Mouse (Mus musculus): ENCODE measurements around the gene Dido1. TPM values are rescaled to one million over a fixed set of nuclear protein-coding genes. Genes with fewer than 3 reads are reported as not detected.

The Dido1 gene
- total RNA-seq, 2 experiments from 2014 or later: 60.8 to 63.3 TPM

GRCm38 (mm10) chr2:180689841-180690240 is 20.0 kb downstream of the Dido1 start:
- DNase-seq (ENCODE audit: low spot score in 2 of 2): no peak

- DNase-seq (ENCODE audit: low spot score in 2 of 2): no peak
These were observed 25.8 kb downstream of the Dido1 start for GRCm38 (mm10) chr2:180684031-180684430.

- no peak for DNase-seq (ENCODE audit: low spot score in 2 of 2)
These were observed 26.3 kb downstream of the Dido1 start for GRCm38 (mm10) chr2:180683524-180683923.

GRCm38 (mm10) chr2:180681225-180681624 is 28.6 kb downstream of the Dido1 start:
- no peak for DNase-seq (ENCODE audit: low spot score in 2 of 2)

- DNase-seq (ENCODE audit: low spot score in 2 of 2): peak in 1 of 2 experiments; percentile 32
These were observed 31.1 kb downstream of the Dido1 start for GRCm38 (mm10) chr2:180678609-180679140.

GRCm38 (mm10) chr2:180676706-180677105 is 33.1 kb downstream of the Dido1 start:
- DNase-seq (ENCODE audit: low spot score in 2 of 2): no peak

GRCm38 (mm10) chr2:180662008-180662407 is 47.8 kb downstream of the Dido1 start:
- no peak for DNase-seq (ENCODE audit: low spot score in 2 of 2)

GRCm38 (mm10) chr2:180660521-180660920 is 49.3 kb downstream of the Dido1 start:
- DNase-seq (ENCODE audit: low spot score in 2 of 2): no peak

GRCm38 (mm10) chr2:180659353-180660150 is 50.2 kb downstream of the Dido1 start:
- DNase-seq (ENCODE audit: low spot score in 2 of 2): no peak

- no peak for DNase-seq (ENCODE audit: low spot score in 2 of 2)
These were observed 51.4 kb downstream of the Dido1 start for GRCm38 (mm10) chr2:180658381-180658780.

- DNase-seq (ENCODE audit: low spot score in 2 of 2): peak in 1 of 2 experiments; percentile 52
These were observed 52.3 kb downstream of the Dido1 start for GRCm38 (mm10) chr2:180657394-180658013.

GRCm38 (mm10) chr2:180655150-180655549 is 54.6 kb downstream of the Dido1 start:
- DNase-seq (ENCODE audit: low spot score in 2 of 2): no peak

- no peak for DNase-seq (ENCODE audit: low spot score in 2 of 2)
These were observed 55.1 kb downstream of the Dido1 start for GRCm38 (mm10) chr2:180654666-180655065.

- DNase-seq (ENCODE audit: low spot score in 2 of 2): no peak
These were observed 63.0 kb downstream of the Dido1 start for GRCm38 (mm10) chr2:180646841-180647240.

GRCm38 (mm10) chr2:180643626-180644025 is 66.2 kb downstream of the Dido1 start:
- no peak for DNase-seq (ENCODE audit: low spot score in 2 of 2)

- no peak for DNase-seq (ENCODE audit: low spot score in 2 of 2)
These were observed 67.1 kb downstream of the Dido1 start, which contains the start of gene Tcfl5 for GRCm38 (mm10) chr2:180642555-180643260. TSS of gene Tcfl5 (minus strand) at chr2:180642708.

- no peak for DNase-seq (ENCODE audit: low spot score in 2 of 2)
These were observed 67.9 kb downstream of the Dido1 start for GRCm38 (mm10) chr2:180641576-180642554.

- DNase-seq (ENCODE audit: low spot score in 2 of 2): no peak
These were observed 97.9 kb downstream of the Dido1 start for GRCm38 (mm10) chr2:180611882-180612281.

GRCm38 (mm10) chr2:180610283-180610682 is 99.5 kb downstream of the Dido1 start:
- no peak for DNase-seq (ENCODE audit: low spot score in 2 of 2)
